ENCODE assay signal across 1 mouse cellular context in the genomic region with DNA sequence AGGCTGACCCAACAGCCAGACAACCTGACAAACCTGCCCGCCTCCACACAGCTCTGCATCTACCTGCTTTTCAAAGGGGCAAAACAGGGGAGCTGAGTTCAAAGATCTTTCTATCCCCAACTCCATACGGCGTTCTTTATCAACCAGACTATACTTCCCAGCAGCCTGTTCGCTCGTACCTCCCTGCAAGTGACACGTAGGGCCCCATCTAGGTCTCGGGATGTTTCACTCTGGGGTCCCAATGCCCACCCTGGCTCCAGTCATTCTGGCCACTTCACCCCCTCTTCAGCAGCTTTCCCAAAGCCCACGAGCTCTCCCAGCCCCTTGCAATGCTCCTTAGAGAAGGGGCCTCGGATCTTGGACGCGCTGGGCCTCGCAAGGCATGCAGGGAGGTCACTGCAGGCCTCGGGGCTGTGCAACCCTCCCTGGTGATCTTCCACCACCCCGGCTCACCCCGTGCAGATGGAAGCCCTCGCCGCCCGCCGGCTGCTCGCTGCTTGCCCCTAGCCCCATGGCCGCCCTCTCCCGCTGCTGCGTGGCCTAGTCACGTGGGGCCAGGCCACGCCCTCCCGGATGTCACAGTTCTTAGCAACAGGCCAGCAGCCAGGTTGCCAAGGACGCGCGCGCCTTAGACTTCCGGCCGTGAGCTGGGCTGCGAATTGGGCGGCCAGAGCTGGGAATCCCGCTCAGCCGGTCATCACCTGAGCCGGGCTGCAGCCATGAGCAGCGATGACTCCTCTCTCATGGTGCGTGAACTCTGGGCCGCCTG.
TF ChIP-seq lines count a peak whose summit lies in the region.

A gene (minus strand): TSS at position 561 of the 769 bp plus-strand sequence.
A gene (plus strand): TSS at position 602 of the 769 bp plus-strand sequence.

TF ChIP-seq in CH12.LX, 34 proteins besides CTCF, POLR2A, EP300 and RAD21 (continued from another document):
- TF ChIP-seq ZKSCAN1 (IDR thresholded peaks at IDR 0.05; ENCODE audit: borderline replicate concordance, low read depth, low read length) (no peak), HCFC1 (IDR thresholded peaks at IDR 0.05; ENCODE audit: low read depth, low read length) (peak; percentile 59), JUN (IDR thresholded peaks at IDR 0.05; ENCODE audit: insufficient read depth, low read depth, low read length) (no peak), CHD1 (IDR thresholded peaks at IDR 0.05; ENCODE audit: low read depth, low read length) (no peak), MYC (IDR thresholded peaks at IDR 0.05; ENCODE audit: low read depth, low read length) (no peak), TCF12 (IDR thresholded peaks at IDR 0.05; ENCODE audit: low read depth, low read length) (peak; percentile 54), GABPA (IDR thresholded peaks at IDR 0.05; ENCODE audit: insufficient replicate concordance, low read depth, low read length) (no peak), ELF1 (IDR thresholded peaks at IDR 0.05; ENCODE audit: low read depth, low read length) (peak; percentile 80), NRF1 (IDR thresholded peaks at IDR 0.05; ENCODE audit: low read depth, low read length) (peak; percentile 42), BHLHE40 (IDR thresholded peaks at IDR 0.05; ENCODE audit: low read depth, low read length) (peak; percentile 76), IRF4 (IDR thresholded peaks at IDR 0.05; ENCODE audit: low read depth, low read length) (peak; percentile 42; the same call in 1 of the 2 replicates), MXI1 (IDR thresholded peaks at IDR 0.05; ENCODE audit: low read depth, low read length) (peak; percentile 98), E2F4 (IDR thresholded peaks at IDR 0.05; ENCODE audit: insufficient replicate concordance, low read depth, low read length) (no peak), USF1 (IDR thresholded peaks at IDR 0.05; ENCODE audit: low read depth, low read length) (peak; percentile 96), POLR2AphosphoS2 (IDR thresholded peaks at IDR 0.05; ENCODE audit: low read depth, low read length) (0 out of 2 replicates have a peak, but pooled peaks have one; percentile 36), ZNF384 (IDR thresholded peaks at IDR 0.05; ENCODE audit: low read depth, low read length) (no peak), KAT2A (IDR thresholded peaks at IDR 0.05; ENCODE audit: insufficient replicate concordance, low read length) (no peak), CHD2 (IDR thresholded peaks at IDR 0.05; ENCODE audit: low read length) (no peak), MAX (IDR thresholded peaks at IDR 0.05; ENCODE audit: low read length) (peak; percentile 96), ZMIZ1 (IDR thresholded peaks at IDR 0.05; ENCODE audit: low read depth, low read length) (peak; percentile 80), NELFE (IDR thresholded peaks at IDR 0.05; ENCODE audit: low read depth, low read length) (peak; percentile 77; the same call in 1 of the 2 replicates)
